Mouse (Mus musculus): ENCODE data around the gene Aldh1a2.

- TF ChIP-seq GATA1 (IDR thresholded peaks at IDR 0.05; ENCODE audit: borderline replicate concordance, low read length) = no peak
- TF ChIP-seq FLI1 (IDR thresholded peaks at IDR 0.05; ENCODE audit: low read length) = no peak
Measured at GRCm38 (mm10) chr9:71315960-71316359, 100.4 kb downstream of the Aldh1a2 start.
